22 mouse cellular contexts compared by ENCODE assay signal in genomic region chr2:77382766-77383165, GRCm38 (mm10).
A peak's percentile ranks its signal among the peaks of the same experiment; 100 is the strongest.
DNase-seq lines count a peak whose midpoint lies in the region; ATAC-seq lines count a peak whose summit lies in the region.
"Had no signal": no experiment of that assay in that cellular context is flagged by ENCODE, and none has a peak within 500 bp of the region (broad histone marks: within the 10 kb centered on the region; RNA-seq: fewer than 3 reads in every experiment).

No protein-coding gene starts in this region.

- H3K27ac ChIP-seq in lung, embryonic 16.5 days (ENCODE audit: low read length) = no peak overlapping the region
- H3K27ac ChIP-seq: gastrocnemius, adult 2 months; hindbrain, embryonic 15.5 days; limb, embryonic 12.5 days; liver, embryonic 15.5 days had no signal

- H3K36me3 ChIP-seq in lung, embryonic 16.5 days (ENCODE audit: control insufficient read depth, insufficient read depth, low read length) = no peaks in the 10 kb centered on the region
- H3K36me3 ChIP-seq: hindbrain, embryonic 15.5 days; limb, embryonic 12.5 days; liver, embryonic 15.5 days had no signal

- no peaks in the 10 kb centered on the region for H3K4me1 ChIP-seq in lung, embryonic 16.5 days (replicated peaks; ENCODE audit: control insufficient read depth, insufficient read depth, low read length)
- H3K4me1 ChIP-seq: hindbrain, embryonic 15.5 days; limb, embryonic 12.5 days; liver, embryonic 15.5 days had no signal

- whole genome bisulfite sequencing in lung, embryonic 16.5 days = 48% methylated on average over 5 of the region's 5 CpGs

- no peaks in the 10 kb centered on the region for H3K27me3 ChIP-seq in lung, embryonic 16.5 days (ENCODE audit: control insufficient read depth, insufficient read depth, low read depth, low read length)
- H3K27me3 ChIP-seq: hindbrain, embryonic 15.5 days; limb, embryonic 12.5 days; liver, embryonic 15.5 days had no signal

- no peak overlapping the region for H3K4me2 ChIP-seq in lung, embryonic 16.5 days (ENCODE audit: low read depth, low read length)
- H3K4me2 ChIP-seq: hindbrain, embryonic 15.5 days; limb, embryonic 12.5 days; liver, embryonic 15.5 days had no signal

- H3K4me3 ChIP-seq in lung, embryonic 16.5 days (ENCODE audit: low read length) = no peak overlapping the region
- H3K4me3 ChIP-seq: erythroblast, embryonic 14.5 days; gastrocnemius, adult 2 months; hindbrain, embryonic 15.5 days; limb, embryonic 12.5 days; liver, embryonic 15.5 days had no signal

- DNase-seq in heart, adult 18-20 months = peak; percentile 40 to 57
- no peak for DNase-seq in heart, postnatal 4 days
- DNase-seq in lung, postnatal 4 days = no peak
- DNase-seq in lung, postnatal 14 days = peak; percentile 5
- no peak for DNase-seq in thymus, postnatal 4 days
- DNase-seq: B cell, adult 2 months; cerebellum, adult 2 months; cerebellum, postnatal 14 days; gastrocnemius, adult 2 months; gastrocnemius, postnatal 36 days; kidney, adult 11 months; kidney, postnatal 14 days; midbrain, embryonic 14.5 days; retina, postnatal 1 day; right cerebral cortex, postnatal 14 days had no signal

- no peaks in the 10 kb centered on the region for H3K9me3 ChIP-seq in lung, embryonic 16.5 days (ENCODE audit: control insufficient read depth, low read length)
- H3K9me3 ChIP-seq: hindbrain, embryonic 15.5 days; liver, embryonic 15.5 days had no signal

- peak; percentile 23; the same call in 1 of the 2 replicates for ATAC-seq in lung, embryonic 16.5 days (ENCODE audit: low read depth)
- ATAC-seq: forebrain, embryonic 16.5 days; inflammation-experienced regulatory T-cells, adult 6 months had no signal

- no peak overlapping the region for H3K9ac ChIP-seq in lung, embryonic 16.5 days (ENCODE audit: low read length)
- H3K9ac ChIP-seq: hindbrain, embryonic 15.5 days; limb, embryonic 12.5 days; liver, embryonic 15.5 days had no signal

Comparison
In these comparisons a context has a peak if more than half of its experiments do, and no peak if none do; other contexts are left out.
1. DNase-seq: peak in heart, adult 18-20 months (2 of 2) and lung, postnatal 14 days (single experiment); none in heart, postnatal 4 days (single experiment), lung, postnatal 4 days (0 of 2) and thymus, postnatal 4 days (single experiment).